Mouse (Mus musculus): Measurements from ENCODE around the gene Actn4. TPM values are rescaled to one million over a fixed set of nuclear protein-coding genes. Genes with fewer than 3 reads are reported as not detected.

Gene Actn4
- polyA plus RNA-seq, 1 experiment from 2014 or later, result 134 TPM

GRCm38 (mm10) chr7:28860898-28861297 lies 101.2 kb downstream of the Actn4 start:
- Histone ChIP-seq H3K9me3 (ENCODE audit: control insufficient read depth, low read length) (no peaks in the 10 kb centered on the region), H3K27ac (ENCODE audit: low read depth, low read length) (no peak overlapping the region), H3K36me3 (ENCODE audit: control insufficient read depth, insufficient read depth, low read length) (no peaks in the 10 kb centered on the region), H3K4me2 (replicated peaks; ENCODE audit: low read depth, low read length) (no peak overlapping the region), H3K4me3 (ENCODE audit: low read depth, low read length) (no peak overlapping the region), H3K4me1 (replicated peaks; ENCODE audit: control insufficient read depth, insufficient read depth, low read length) (no peaks in the 10 kb centered on the region), H3K9ac (ENCODE audit: low read depth, low read length) (no peak overlapping the region), H3K27me3 (ENCODE audit: control insufficient read depth, insufficient read depth, low read length) (no peaks in the 10 kb centered on the region)
- DNase-seq (ENCODE audit: low spot score), result no peak
- no peak for ATAC-seq (ENCODE audit: low FRiP score)
- 86% methylated on average over 6 of the region's 6 CpGs for WGBS

GRCm38 (mm10) chr7:28859953-28860352 lies 102.2 kb downstream of the Actn4 start:
- Histone ChIP-seq H3K36me3 (ENCODE audit: control insufficient read depth, insufficient read depth, low read length) (no peaks in the 10 kb centered on the region), H3K4me2 (replicated peaks; ENCODE audit: low read depth, low read length) (no peak overlapping the region), H3K27me3 (ENCODE audit: control insufficient read depth, insufficient read depth, low read length) (no peaks in the 10 kb centered on the region), H3K9me3 (ENCODE audit: control insufficient read depth, low read length) (no peaks in the 10 kb centered on the region), H3K9ac (ENCODE audit: low read depth, low read length) (no peak overlapping the region), H3K27ac (ENCODE audit: low read depth, low read length) (no peak overlapping the region), H3K4me3 (ENCODE audit: low read depth, low read length) (no peak overlapping the region), H3K4me1 (replicated peaks; ENCODE audit: control insufficient read depth, insufficient read depth, low read length) (no peaks in the 10 kb centered on the region)
- 96% methylated on average over 2 of the region's 2 CpGs for WGBS
- DNase-seq (ENCODE audit: low spot score) (no peak), ATAC-seq (ENCODE audit: low FRiP score) (no peak)

GRCm38 (mm10) chr7:28850642-28851041 lies 111.5 kb downstream of the Actn4 start:
- H3K36me3 ChIP-seq (ENCODE audit: control insufficient read depth, insufficient read depth, low read length), result no peaks in the 10 kb centered on the region
- H3K4me1 ChIP-seq (replicated peaks; ENCODE audit: control insufficient read depth, insufficient read depth, low read length), result no peaks in the 10 kb centered on the region
- no peak overlapping the region for H3K4me2 ChIP-seq (replicated peaks; ENCODE audit: low read depth, low read length)
- no peak overlapping the region for H3K9ac ChIP-seq (ENCODE audit: low read depth, low read length)
- no peak overlapping the region for H3K4me3 ChIP-seq (ENCODE audit: low read depth, low read length)
- no peaks in the 10 kb centered on the region for H3K9me3 ChIP-seq (ENCODE audit: control insufficient read depth, low read length)
- H3K27ac ChIP-seq (ENCODE audit: low read depth, low read length), result no peak overlapping the region
- no peaks in the 10 kb centered on the region for H3K27me3 ChIP-seq (ENCODE audit: control insufficient read depth, insufficient read depth, low read length)
- no peak for DNase-seq (ENCODE audit: low spot score)
- WGBS, result 77% methylated on average over 4 of the region's 4 CpGs
- ATAC-seq (ENCODE audit: low FRiP score), result no peak

GRCm38 (mm10) chr7:28849700-28850236 lies 112.4 kb downstream of the Actn4 start:
- DNase-seq (ENCODE audit: low spot score), result no peak
- no peak for ATAC-seq (ENCODE audit: low FRiP score)
- Histone ChIP-seq H3K9ac (ENCODE audit: low read depth, low read length) (no peak overlapping the region), H3K9me3 (ENCODE audit: control insufficient read depth, low read length) (no peaks in the 10 kb centered on the region), H3K36me3 (ENCODE audit: control insufficient read depth, insufficient read depth, low read length) (no peaks in the 10 kb centered on the region), H3K4me2 (replicated peaks; ENCODE audit: low read depth, low read length) (no peak overlapping the region), H3K4me3 (ENCODE audit: low read depth, low read length) (no peak overlapping the region), H3K4me1 (replicated peaks; ENCODE audit: control insufficient read depth, insufficient read depth, low read length) (no peaks in the 10 kb centered on the region), H3K27me3 (ENCODE audit: control insufficient read depth, insufficient read depth, low read length) (no peaks in the 10 kb centered on the region), H3K27ac (ENCODE audit: low read depth, low read length) (no peak overlapping the region)
- WGBS, result 56% methylated on average over 1 of the region's 1 CpGs

GRCm38 (mm10) chr7:28847273-28847672 lies 114.9 kb downstream of the Actn4 start:
- H3K4me3 ChIP-seq (ENCODE audit: low read depth, low read length), result no peak overlapping the region
- no peak overlapping the region for H3K9ac ChIP-seq (ENCODE audit: low read depth, low read length)
- H3K4me1 ChIP-seq (replicated peaks; ENCODE audit: control insufficient read depth, insufficient read depth, low read length), result no peaks in the 10 kb centered on the region
- 79% methylated on average over 1 of the region's 1 CpGs for WGBS
- H3K36me3 ChIP-seq (ENCODE audit: control insufficient read depth, insufficient read depth, low read length), result no peaks in the 10 kb centered on the region
- H3K9me3 ChIP-seq (ENCODE audit: control insufficient read depth, low read length), result no peaks in the 10 kb centered on the region
- ATAC-seq (ENCODE audit: low FRiP score), result no peak
- H3K27ac ChIP-seq (ENCODE audit: low read depth, low read length), result no peak overlapping the region
- H3K4me2 ChIP-seq (replicated peaks; ENCODE audit: low read depth, low read length), result no peak overlapping the region
- DNase-seq (ENCODE audit: low spot score), result no peak
- no peaks in the 10 kb centered on the region for H3K27me3 ChIP-seq (ENCODE audit: control insufficient read depth, insufficient read depth, low read length)

Other genes starting within 250 kb of the Actn4 start
- gene Fbxo17, start 245.5 kb downstream of the Actn4 start, polyA plus RNA-seq (2014; fragmentation: Nextera tagmentation; extraction: Ambion mirVana), result 8.5 and 9.4 TPM in 2 replicates
- gene Mrps12, start 220.5 kb downstream of the Actn4 start, polyA plus RNA-seq (2014; fragmentation: Nextera tagmentation; extraction: Ambion mirVana), result 131 and 132 TPM in 2 replicates
- gene Sars2, start 220.3 kb downstream of the Actn4 start, polyA plus RNA-seq (2014; fragmentation: Nextera tagmentation; extraction: Ambion mirVana), result 27.2 and 27.7 TPM in 2 replicates
- 0.97 and 1.2 TPM in 2 replicates for gene Ccer2, start 206.2 kb downstream of the Actn4 start, polyA plus RNA-seq (2014; fragmentation: Nextera tagmentation; extraction: Ambion mirVana)
- 79.1 and 80.3 TPM in 2 replicates for gene Sirt2, start 195.6 kb downstream of the Actn4 start, polyA plus RNA-seq (2014; fragmentation: Nextera tagmentation; extraction: Ambion mirVana)
- 42.0 and 43.7 TPM in 2 replicates for gene Nfkbib, start 194.8 kb downstream of the Actn4 start, polyA plus RNA-seq (2014; fragmentation: Nextera tagmentation; extraction: Ambion mirVana)
- gene Rinl, start 173.4 kb downstream of the Actn4 start, polyA plus RNA-seq (2014; fragmentation: Nextera tagmentation; extraction: Ambion mirVana), result 2.5 and 2.7 TPM in 2 replicates
- gene Hnrnpl, start 153.8 kb downstream of the Actn4 start, polyA plus RNA-seq (2014; fragmentation: Nextera tagmentation; extraction: Ambion mirVana), result 306 and 312 TPM in 2 replicates
- 83.8 and 84.2 TPM in 2 replicates for gene Ech1, start 137.1 kb downstream of the Actn4 start, polyA plus RNA-seq (2014; fragmentation: Nextera tagmentation; extraction: Ambion mirVana)
- 2.1 and 2.5 TPM in 2 replicates for gene Lgals4, start 128.5 kb downstream of the Actn4 start, polyA plus RNA-seq (2014; fragmentation: Nextera tagmentation; extraction: Ambion mirVana)
- gene Lgals7, start 98.5 kb downstream of the Actn4 start, polyA plus RNA-seq (2014; fragmentation: Nextera tagmentation; extraction: Ambion mirVana), result 1.7 and 2.7 TPM in 2 replicates
- 0.21 and 0.29 TPM in 2 replicates for gene Capn12, start 80.9 kb downstream of the Actn4 start, polyA plus RNA-seq (2014; fragmentation: Nextera tagmentation; extraction: Ambion mirVana)
- 389 and 409 TPM in 2 replicates for gene Eif3k, start 19.5 kb upstream of the Actn4 start, polyA plus RNA-seq (2014; fragmentation: Nextera tagmentation; extraction: Ambion mirVana)
- gene Map4k1, start 19.7 kb upstream of the Actn4 start, polyA plus RNA-seq (2014; fragmentation: Nextera tagmentation; extraction: Ambion mirVana), result 4.3 and 5.0 TPM in 2 replicates
- 1.1 and 1.5 TPM in 2 replicates for gene Ryr1, start 162.8 kb upstream of the Actn4 start, polyA plus RNA-seq (2014; fragmentation: Nextera tagmentation; extraction: Ambion mirVana)
- gene Rasgrp4, start 172.5 kb upstream of the Actn4 start, polyA plus RNA-seq (2014; fragmentation: Nextera tagmentation; extraction: Ambion mirVana), result 0.28 and 0.52 TPM in 2 replicates
- gene Fam98c, start 193.9 kb upstream of the Actn4 start, polyA plus RNA-seq (2014; fragmentation: Nextera tagmentation; extraction: Ambion mirVana), result 14.8 and 16.5 TPM in 2 replicates
- gene Ggn, start 207.9 kb upstream of the Actn4 start, polyA plus RNA-seq (2014; fragmentation: Nextera tagmentation; extraction: Ambion mirVana), result 0.45 and 0.69 TPM in 2 replicates
- gene Spred3, start 208.1 kb upstream of the Actn4 start, polyA plus RNA-seq (2014; fragmentation: Nextera tagmentation; extraction: Ambion mirVana), result 4.6 and 6.5 TPM in 2 replicates
- 338 and 343 TPM in 2 replicates for gene Psmd8, start 218.4 kb upstream of the Actn4 start, polyA plus RNA-seq (2014; fragmentation: Nextera tagmentation; extraction: Ambion mirVana)

All from hindbrain, embryonic 11.5 days (tissue).